Mouse (Mus musculus): ENCODE results near the gene Rac2.
A peak's percentile ranks its signal among the peaks of the same experiment; 100 is the strongest.

Gene Rac2

DNA sequence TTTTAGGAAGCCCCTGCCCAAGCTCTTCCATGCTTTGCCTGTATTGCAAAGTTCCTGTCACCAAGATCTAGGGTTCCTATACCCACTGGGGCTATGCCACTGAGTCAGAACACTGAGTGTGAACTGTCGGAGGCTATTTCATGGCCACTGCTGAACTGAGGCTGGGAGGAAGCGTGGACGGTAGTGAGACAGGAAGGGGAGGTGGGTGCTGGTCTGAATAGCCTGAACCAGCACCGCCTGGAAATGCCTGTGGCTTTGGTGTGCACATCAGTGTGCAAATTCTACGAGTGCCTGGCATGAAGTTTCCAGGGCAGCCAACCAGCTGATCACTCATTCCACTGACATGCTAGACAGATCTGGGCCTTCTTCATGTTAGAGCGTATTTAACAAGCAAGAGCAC is 50.7 kb downstream of the Rac2 start:
- no peak for DNase-seq (ENCODE audit: low spot score in 2 of 2)

- no peak for DNase-seq (ENCODE audit: low spot score in 2 of 2)
Measured at GRCm38 (mm10) chr15:78521331-78521730, 51.3 kb downstream of the Rac2 start.

DNA sequence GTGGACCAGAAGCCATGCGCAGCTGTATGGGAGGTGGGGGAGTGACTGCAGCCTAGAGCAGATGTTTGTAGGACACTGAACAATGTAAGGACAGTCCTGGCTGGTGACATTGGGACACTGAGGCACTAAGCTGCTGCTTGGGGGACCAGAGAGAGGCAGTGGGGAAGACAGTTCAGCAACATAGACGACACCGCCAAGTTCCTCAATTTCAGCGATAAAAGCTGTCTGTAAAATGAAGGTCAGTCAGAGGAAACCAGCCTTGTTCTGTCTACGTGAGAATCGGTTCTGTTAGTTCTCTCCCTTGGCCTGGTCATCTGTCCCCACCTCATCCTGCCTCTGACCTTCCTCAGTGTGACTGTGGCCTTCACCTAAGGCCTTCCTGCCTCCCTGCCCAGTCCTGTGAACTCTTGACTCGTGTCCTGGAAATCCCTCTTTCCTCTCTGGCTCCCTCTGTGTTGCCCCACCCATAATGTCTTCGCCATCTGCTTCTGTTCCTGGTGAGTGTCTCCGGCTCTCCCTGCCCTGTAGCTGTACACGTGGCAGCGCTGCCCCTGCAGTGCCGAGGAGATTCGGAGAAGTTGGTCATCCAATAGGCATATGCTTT is 52.4 kb downstream of the Rac2 start:
- DNase-seq (ENCODE audit: low spot score in 2 of 2): no peak

DNA sequence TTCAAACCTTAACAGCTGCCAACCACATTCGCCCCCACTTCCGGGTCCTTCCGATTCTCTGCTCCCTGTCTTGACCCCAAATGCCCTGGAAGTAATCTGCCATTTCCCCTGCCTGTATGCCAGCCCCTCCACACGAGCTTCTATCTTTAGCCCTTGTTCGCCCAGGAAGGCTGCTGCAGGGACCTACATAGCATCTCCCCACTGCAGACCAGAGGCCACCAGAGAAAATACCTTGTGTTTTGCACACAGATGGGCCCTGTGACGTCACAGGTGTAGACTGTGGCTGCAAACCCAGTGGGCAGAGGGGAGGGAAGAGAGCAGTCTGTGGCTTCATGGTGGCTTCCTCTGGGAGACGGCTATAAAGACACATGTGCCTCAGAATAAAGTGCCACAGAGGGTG is 54.4 kb downstream of the Rac2 start:
- DNase-seq (ENCODE audit: low spot score in 2 of 2): no peak

DNA sequence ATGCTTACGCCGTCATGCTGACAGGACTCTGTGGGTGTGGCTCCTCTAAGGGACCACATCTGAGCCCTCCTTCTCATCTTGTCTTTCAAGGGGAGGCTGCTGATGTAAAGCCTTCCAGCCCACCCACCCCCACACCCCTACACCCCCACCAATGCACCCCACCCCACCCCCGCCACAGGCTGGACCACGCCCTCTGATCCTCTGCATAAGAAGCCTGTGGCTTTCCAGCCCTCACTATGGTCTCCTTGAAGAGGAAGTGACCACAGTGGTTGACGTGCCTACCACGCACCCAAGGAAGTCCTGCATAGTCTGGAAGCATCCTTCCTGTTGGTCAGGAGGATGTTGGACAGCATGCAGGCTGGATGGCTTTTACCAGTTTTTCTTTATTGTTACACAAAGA is 56.8 kb downstream of the Rac2 start:
- DNase-seq (ENCODE audit: low spot score in 2 of 2): no peak

GRCm38 (mm10) chr15:78514393-78515146 is 58.0 kb downstream of the Rac2 start:
- peak; percentile 76 to 91 for DNase-seq (ENCODE audit: low spot score in 2 of 2)

- no peak for DNase-seq (ENCODE audit: low spot score in 2 of 2)
Measured at GRCm38 (mm10) chr15:78513019-78513418, 59.6 kb downstream of the Rac2 start.

DNA sequence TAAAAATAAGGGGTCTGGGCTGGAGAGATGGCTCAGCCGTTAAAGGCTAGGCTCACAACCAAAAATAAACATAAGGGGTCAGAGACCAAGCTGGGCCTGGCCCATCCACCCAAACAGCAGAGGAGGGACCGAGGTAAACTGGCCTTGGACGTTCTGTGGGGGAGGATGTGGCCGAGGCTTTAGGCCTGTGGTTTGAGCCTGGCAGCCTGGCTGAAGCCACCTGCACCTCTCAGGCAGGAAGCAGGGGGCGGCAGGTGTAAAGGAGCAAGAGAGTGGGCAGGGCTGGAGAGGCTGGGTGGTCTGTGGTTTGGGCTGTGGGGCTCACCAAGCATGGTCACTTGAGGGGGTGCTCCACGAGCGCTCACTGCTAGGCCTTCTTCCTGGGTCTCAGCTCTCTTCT is 60.6 kb downstream of the Rac2 start:
- DNase-seq (ENCODE audit: low spot score in 2 of 2): no peak

- no peak for DNase-seq (ENCODE audit: low spot score in 2 of 2)
Measured at GRCm38 (mm10) chr15:78510736-78511135, 61.8 kb downstream of the Rac2 start.

DNA sequence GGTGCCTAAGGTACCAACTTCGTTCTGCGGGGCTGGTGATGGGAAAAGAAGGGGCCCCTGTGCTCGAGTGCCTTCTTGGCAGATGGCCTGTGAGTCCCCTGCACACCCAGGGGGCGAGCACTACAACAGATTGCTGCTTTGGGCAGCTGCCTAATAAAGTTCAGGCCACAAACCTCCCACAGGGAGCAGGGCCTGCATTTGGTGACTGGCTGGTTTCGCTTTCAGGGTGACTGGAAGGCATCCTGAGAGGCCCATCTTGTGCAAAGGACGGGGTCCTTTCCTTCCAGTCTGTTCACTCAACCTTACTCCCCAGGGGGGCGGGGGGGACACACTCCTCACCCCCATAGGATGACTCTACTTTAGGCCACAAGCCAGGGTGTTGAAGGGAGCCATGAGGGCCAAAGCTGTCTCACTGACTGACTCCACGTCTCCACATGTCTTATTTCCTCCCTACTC is 62.4 kb downstream of the Rac2 start:
- DNase-seq (ENCODE audit: low spot score in 2 of 2): no peak

- no peak for DNase-seq (ENCODE audit: low spot score in 2 of 2)
Measured at GRCm38 (mm10) chr15:78509297-78509899, 63.2 kb downstream of the Rac2 start.

Data from frontal cortex, postnatal 36 days (tissue).